Mouse (Mus musculus) embryonic facial prominence, embryonic 12.5 days (tissue): ENCODE results near the gene Cenpa. TPM values are rescaled to one million over a fixed set of nuclear protein-coding genes. Genes with fewer than 3 reads are reported as not detected.
A peak's percentile ranks its signal among the peaks of the same experiment; 100 is the strongest.

ENCODE experiments used
- ATAC-seq: fragments of 200-750 bp; cut with Nextera tagmentation; 2 replicates; pipeline ENCODE4 v1.8.0; 2017; ENCODE audit not compliant: insufficient number of reproducible peaks, insufficient read depth, low FRiP score, low TSS enrichment
- H3K27ac ChIP-seq: fragments of 300-500 bp; sonication (generic); 2 replicates; pipeline ENCODE4 v1.5.1; 2016; ENCODE audit warnings: mild to moderate bottlenecking
- H3K27me3 ChIP-seq: fragments of 300-500 bp; sonication (generic); 2 replicates; pipeline ENCODE4 v1.6.1; 2016; ENCODE audit warnings: mild to moderate bottlenecking, moderate library complexity
- H3K36me3 ChIP-seq: fragments of 300-500 bp; sonication (generic); 2 replicates; pipeline ENCODE4 v1.6.1; 2016; ENCODE audit warnings: mild to moderate bottlenecking
- H3K4me1 ChIP-seq: fragments of 300-500 bp; sonication (generic); 2 replicates; pipeline ENCODE4 v1.6.1; 2016
- H3K4me2 ChIP-seq: fragments of 300-500 bp; sonication (generic); replicated peaks from 2 replicates; pipeline ENCODE4 v1.6.1; 2016; ENCODE audit warnings: mild to moderate bottlenecking, moderate library complexity
- H3K4me3 ChIP-seq: fragments of 300-500 bp; sonication (generic); 2 replicates; pipeline ENCODE4 v1.5.1; 2016; ENCODE audit warnings: mild to moderate bottlenecking
- H3K9ac ChIP-seq: fragments of 300-500 bp; sonication (generic); 2 replicates; pipeline ENCODE4 v1.6.1; 2016; ENCODE audit warnings: mild to moderate bottlenecking, moderate library complexity
- H3K9me3 ChIP-seq: fragments of 300-500 bp; sonication (generic); 2 replicates; pipeline ENCODE4 v1.6.1; 2016; ENCODE audit warnings: mild to moderate bottlenecking, moderate library complexity
- WGBS: fragments of 180-500 bp; shearing (Covaris S2); methylation state at CpG from one replicate; pipeline ENCODE4 v1.1.7; 2016; 5-methylcytosine and 5-hydroxymethylcytosine counted together
- polyA plus RNA-seq: library from polyadenylated mRNA; unstranded; fragments of >200 nt; fragmentation: Nextera tagmentation; extraction: Ambion mirVana; gene quantifications from 2 replicates; pipeline ENCODE4 v1.2.1, GENCODE M21; 2016

Gene Cenpa
- polyA plus RNA-seq, 1 experiment from 2014 or later = 350 TPM

- H3K27ac ChIP-seq = peak within 1 kb of the TSS; percentile 57; the same call in 1 of the 2 replicates
- H3K4me1 ChIP-seq = peaks cover 16% of the 10 kb centered on the region
- peaks cover 7% of the 10 kb centered on the region; the same call in 1 of the 2 replicates for H3K36me3 ChIP-seq
- WGBS = 2% methylated on average over 38 of the region's 38 CpGs
- no peaks in the 10 kb centered on the region for H3K9me3 ChIP-seq
- H3K4me3 ChIP-seq = peak within 1 kb of the TSS; percentile 79
- no peaks in the 10 kb centered on the region for H3K27me3 ChIP-seq
- peak within 1 kb of the TSS; percentile 67 for H3K9ac ChIP-seq
- ATAC-seq = peak; percentile 86
- peak within 1 kb of the TSS; percentile 91 for H3K4me2 ChIP-seq
Observed at GRCm38 (mm10) chr5:30647815-30648560, 18.6 kb upstream of the Cenpa start, which contains the start of gene Slc35f6. Gene Slc35f6 (plus strand): TSS chr5:30647933.

- H3K27ac ChIP-seq = no peak overlapping the region
- no peaks in the 10 kb centered on the region for H3K9me3 ChIP-seq
- H3K4me2 ChIP-seq = no peak overlapping the region
- H3K9ac ChIP-seq = no peak overlapping the region
- ATAC-seq = no peak
- peaks cover 16% of the 10 kb centered on the region for H3K4me1 ChIP-seq
- H3K36me3 ChIP-seq = peaks cover 12% of the 10 kb centered on the region; the same call in 1 of the 2 replicates
- H3K27me3 ChIP-seq = no peaks in the 10 kb centered on the region
- WGBS = 66% methylated on average over 4 of the region's 4 CpGs
- no peak overlapping the region for H3K4me3 ChIP-seq
Observed at GRCm38 (mm10) chr5:30649558-30649957, 17.0 kb upstream of the Cenpa start.

GRCm38 (mm10) chr5:30650756-30651155, 15.8 kb upstream of the Cenpa start:
- 79% methylated on average over 3 of the region's 3 CpGs for WGBS

GRCm38 (mm10) chr5:30651554-30651953, 15.0 kb upstream of the Cenpa start:
- no peak for ATAC-seq
- 84% methylated on average over 3 of the region's 3 CpGs for WGBS

More at GRCm38 (mm10) chr5:30650756-30651155, 15.8 kb upstream of the Cenpa start:
- H3K9me3 ChIP-seq = no peaks in the 10 kb centered on the region
- no peak for ATAC-seq
- no peak overlapping the region for H3K4me2 ChIP-seq
- no peaks in the 10 kb centered on the region for H3K27me3 ChIP-seq
- H3K4me1 ChIP-seq = peaks cover 16% of the 10 kb centered on the region
- H3K4me3 ChIP-seq = no peak overlapping the region
- H3K36me3 ChIP-seq = peaks cover 22% of the 10 kb centered on the region
- H3K27ac ChIP-seq = no peak overlapping the region
- H3K9ac ChIP-seq = no peak overlapping the region

GRCm38 (mm10) chr5:30653246-30653645, 13.3 kb upstream of the Cenpa start:
- Histone ChIP-seq H3K9ac (no peak overlapping the region), H3K27ac (no peak overlapping the region), H3K9me3 (no peaks in the 10 kb centered on the region), H3K27me3 (no peaks in the 10 kb centered on the region), H3K36me3 (peaks cover 41% of the 10 kb centered on the region), H3K4me3 (no peak overlapping the region), H3K4me1 (peaks cover 10% of the 10 kb centered on the region), H3K4me2 (no peak overlapping the region)
- WGBS = 83% methylated on average over 6 of the region's 6 CpGs
- no peak for ATAC-seq

More at GRCm38 (mm10) chr5:30651554-30651953, 15.0 kb upstream of the Cenpa start:
- Histone ChIP-seq H3K4me2 (no peak overlapping the region), H3K9ac (no peak overlapping the region), H3K27ac (no peak overlapping the region), H3K4me1 (peaks cover 16% of the 10 kb centered on the region), H3K9me3 (no peaks in the 10 kb centered on the region), H3K36me3 (peaks cover 30% of the 10 kb centered on the region), H3K4me3 (no peak overlapping the region), H3K27me3 (no peaks in the 10 kb centered on the region)

- Histone ChIP-seq H3K27ac (no peak overlapping the region), H3K9me3 (no peaks in the 10 kb centered on the region), H3K4me2 (no peak overlapping the region), H3K27me3 (no peaks in the 10 kb centered on the region), H3K36me3 (peaks cover 41% of the 10 kb centered on the region), H3K4me1 (no peaks in the 10 kb centered on the region), H3K9ac (no peak overlapping the region), H3K4me3 (no peak overlapping the region)
- 82% methylated on average over 8 of the region's 8 CpGs for WGBS
- ATAC-seq = no peak
Observed at GRCm38 (mm10) chr5:30655042-30655441, 11.5 kb upstream of the Cenpa start.

- no peak overlapping the region for H3K4me3 ChIP-seq
- H3K36me3 ChIP-seq = peaks cover 41% of the 10 kb centered on the region
- no peak for ATAC-seq
- H3K9ac ChIP-seq = no peak overlapping the region
- no peaks in the 10 kb centered on the region for H3K4me1 ChIP-seq
- no peak overlapping the region for H3K27ac ChIP-seq
- WGBS = 87% methylated on average over 6 of the region's 6 CpGs
- no peak overlapping the region for H3K4me2 ChIP-seq
- H3K27me3 ChIP-seq = no peaks in the 10 kb centered on the region
- no peaks in the 10 kb centered on the region for H3K9me3 ChIP-seq
Observed at GRCm38 (mm10) chr5:30655526-30656195, 10.9 kb upstream of the Cenpa start.

- Histone ChIP-seq H3K4me2 (no peak overlapping the region), H3K4me1 (no peaks in the 10 kb centered on the region), H3K4me3 (no peak overlapping the region), H3K27ac (no peak overlapping the region), H3K9me3 (no peaks in the 10 kb centered on the region), H3K9ac (no peak overlapping the region), H3K36me3 (peaks cover 30% of the 10 kb centered on the region), H3K27me3 (no peaks in the 10 kb centered on the region)
- WGBS = 88% methylated on average over 4 of the region's 4 CpGs
- ATAC-seq = no peak
Observed at GRCm38 (mm10) chr5:30659042-30659441, 7.5 kb upstream of the Cenpa start.

GRCm38 (mm10) chr5:30660278-30660677, 6.3 kb upstream of the Cenpa start:
- 78% methylated on average over 1 of the region's 1 CpGs for WGBS
- ATAC-seq = no peak
- no peaks in the 10 kb centered on the region for H3K27me3 ChIP-seq
- no peak overlapping the region for H3K4me2 ChIP-seq
- H3K36me3 ChIP-seq = peaks cover 23% of the 10 kb centered on the region
- H3K4me1 ChIP-seq = no peaks in the 10 kb centered on the region
- no peak overlapping the region for H3K9ac ChIP-seq
- no peak overlapping the region for H3K4me3 ChIP-seq
- no peaks in the 10 kb centered on the region for H3K9me3 ChIP-seq
- H3K27ac ChIP-seq = no peak overlapping the region

GRCm38 (mm10) chr5:30660813-30661212, 5.8 kb upstream of the Cenpa start:
- H3K4me1 ChIP-seq = no peaks in the 10 kb centered on the region
- H3K27ac ChIP-seq = no peak overlapping the region
- no peak overlapping the region for H3K4me2 ChIP-seq
- H3K36me3 ChIP-seq = peaks cover 19% of the 10 kb centered on the region
- no peaks in the 10 kb centered on the region for H3K9me3 ChIP-seq
- H3K27me3 ChIP-seq = no peaks in the 10 kb centered on the region
- no peak overlapping the region for H3K9ac ChIP-seq
- 92% methylated on average over 5 of the region's 5 CpGs for WGBS
- H3K4me3 ChIP-seq = no peak overlapping the region
- ATAC-seq = no peak

- whole genome bisulfite sequencing = 88% methylated on average over 9 of the region's 9 CpGs
- Histone ChIP-seq H3K27ac (no peak overlapping the region), H3K27me3 (no peaks in the 10 kb centered on the region), H3K9ac (no peak overlapping the region), H3K4me3 (no peak overlapping the region), H3K36me3 (peaks cover 18% of the 10 kb centered on the region), H3K4me1 (peaks cover 12% of the 10 kb centered on the region), H3K4me2 (no peak overlapping the region), H3K9me3 (no peaks in the 10 kb centered on the region)
- ATAC-seq = no peak
Observed at GRCm38 (mm10) chr5:30665360-30665759, 1.2 kb upstream of the Cenpa start.

- no peak for ATAC-seq
Observed at GRCm38 (mm10) chr5:30665968-30666367, 609 bp upstream of the Cenpa start.

More at GRCm38 (mm10) chr5:30665968-30666367, 609 bp upstream of the Cenpa start:
- H3K36me3 ChIP-seq = peaks cover 22% of the 10 kb centered on the region
- H3K4me3 ChIP-seq = peak overlapping the region; percentile 75
- H3K27me3 ChIP-seq = no peaks in the 10 kb centered on the region
- peak overlapping the region; percentile 63 for H3K4me2 ChIP-seq
- H3K9ac ChIP-seq = peak overlapping the region; percentile 68
- H3K9me3 ChIP-seq = no peaks in the 10 kb centered on the region
- 53% methylated on average over 6 of the region's 6 CpGs for WGBS
- H3K27ac ChIP-seq = peak overlapping the region; percentile 73; the same call in 1 of the 2 replicates
- H3K4me1 ChIP-seq = peaks cover 12% of the 10 kb centered on the region
